Mouse (Mus musculus) hindbrain, embryonic 10.5 days (tissue): ENCODE results near the gene Sept10. TPM values are rescaled to one million over a fixed set of nuclear protein-coding genes. Genes with fewer than 3 reads are reported as not detected.

Experiments
- DNase-seq: peaks from one replicate; pipeline ENCODE4 v3.0.0-alpha.2; 2017; ENCODE audit warnings: low spot score
- H3K27ac ChIP-seq: fragments of 300-500 bp; sonication (generic); 2 replicates; pipeline ENCODE4 v1.5.1; 2016; ENCODE audit warnings: mild to moderate bottlenecking, moderate library complexity
- H3K27me3 ChIP-seq: fragments of 300-500 bp; sonication (generic); 2 replicates; pipeline ENCODE4 v1.6.1; 2016; ENCODE audit warnings: mild to moderate bottlenecking; ENCODE audit not compliant: poor library complexity, insufficient read depth, severe bottlenecking
- H3K36me3 ChIP-seq: fragments of 300-500 bp; sonication (generic); 2 replicates; pipeline ENCODE4 v1.6.1; 2016; ENCODE audit warnings: mild to moderate bottlenecking, moderate library complexity
- H3K4me1 ChIP-seq: fragments of 300-500 bp; sonication (generic); replicated peaks from 2 replicates; pipeline ENCODE4 v1.6.1; 2016; ENCODE audit warnings: mild to moderate bottlenecking
- H3K4me3 ChIP-seq: fragments of 300-500 bp; sonication (generic); 2 replicates; pipeline ENCODE4 v1.5.1; 2016; ENCODE audit warnings: mild to moderate bottlenecking, moderate library complexity
- H3K9me3 ChIP-seq: fragments of 300-500 bp; sonication (generic); 2 replicates; pipeline ENCODE4 v1.6.1; 2016; ENCODE audit warnings: mild to moderate bottlenecking, moderate library complexity
- WGBS: fragments of 180-500 bp; shearing (Covaris S2); methylation state at CpG from one replicate; pipeline ENCODE4 v1.1.7; 2016; 5-methylcytosine and 5-hydroxymethylcytosine counted together
- polyA plus RNA-seq: library from polyadenylated mRNA; unstranded; fragments of >200 nt; fragmentation: Nextera tagmentation; extraction: Ambion mirVana; gene quantifications from 2 replicates; pipeline ENCODE4 v1.2.1, GENCODE M21; 2016

Sept10 gene
- polyA plus RNA-seq, 1 experiment from 2014 or later, result 22.2 TPM

DNA sequence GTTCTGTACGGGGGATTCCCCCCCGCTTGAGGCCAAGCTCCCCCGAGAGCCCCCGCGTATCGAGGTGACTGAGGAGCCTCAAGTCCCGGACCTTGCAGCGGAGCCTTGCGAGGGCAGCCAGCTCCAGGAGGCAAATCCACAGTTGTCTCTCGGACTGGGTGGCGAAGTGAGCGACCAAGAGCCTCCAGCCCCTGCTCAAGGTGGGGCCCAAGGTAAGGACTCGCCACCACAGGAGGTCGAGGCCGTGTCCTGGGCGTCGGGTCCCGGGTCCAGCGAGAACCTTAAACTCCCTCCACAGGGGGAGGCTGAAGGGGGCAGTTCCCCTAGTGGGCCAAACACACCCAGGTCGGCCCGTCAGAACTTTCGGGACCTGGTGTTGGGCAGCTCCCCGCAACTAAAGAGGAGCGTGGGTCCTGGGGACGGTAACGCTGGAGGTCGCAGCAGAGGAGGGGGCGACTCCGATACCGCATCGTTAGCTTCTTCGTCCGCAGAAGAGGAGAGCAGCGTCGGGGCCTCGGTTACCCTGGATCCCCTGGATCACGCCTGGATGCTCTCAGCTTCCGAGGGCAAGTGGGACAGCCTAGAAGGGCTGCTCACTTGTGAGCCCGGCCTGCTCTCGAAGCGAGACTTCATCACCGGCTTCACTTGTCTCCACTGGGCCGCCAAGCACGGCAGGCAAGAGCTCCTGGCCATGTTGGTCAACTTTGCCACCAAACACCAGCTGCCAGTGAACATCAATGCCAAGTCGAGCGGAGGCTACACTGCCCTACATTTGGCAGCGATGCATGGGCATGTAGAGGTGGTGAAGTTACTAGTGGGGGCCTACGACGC lies 839 bp upstream of the Sept10 start:
- peak; percentile 43 for DNase-seq
- H3K27ac ChIP-seq, result peak overlapping the region; percentile 98
- peaks cover 44% of the 10 kb centered on the region for H3K4me1 ChIP-seq
- peak overlapping the region; percentile 80 for H3K4me3 ChIP-seq
- H3K36me3 ChIP-seq, result peaks cover 11% of the 10 kb centered on the region; the same call in 1 of the 2 replicates
- WGBS, result 5% methylated on average over 49 of the region's 49 CpGs
- H3K27me3 ChIP-seq, result peaks cover 4% of the 10 kb centered on the region; the same call in 1 of the 2 replicates
- no peaks in the 10 kb centered on the region for H3K9me3 ChIP-seq

DNA sequence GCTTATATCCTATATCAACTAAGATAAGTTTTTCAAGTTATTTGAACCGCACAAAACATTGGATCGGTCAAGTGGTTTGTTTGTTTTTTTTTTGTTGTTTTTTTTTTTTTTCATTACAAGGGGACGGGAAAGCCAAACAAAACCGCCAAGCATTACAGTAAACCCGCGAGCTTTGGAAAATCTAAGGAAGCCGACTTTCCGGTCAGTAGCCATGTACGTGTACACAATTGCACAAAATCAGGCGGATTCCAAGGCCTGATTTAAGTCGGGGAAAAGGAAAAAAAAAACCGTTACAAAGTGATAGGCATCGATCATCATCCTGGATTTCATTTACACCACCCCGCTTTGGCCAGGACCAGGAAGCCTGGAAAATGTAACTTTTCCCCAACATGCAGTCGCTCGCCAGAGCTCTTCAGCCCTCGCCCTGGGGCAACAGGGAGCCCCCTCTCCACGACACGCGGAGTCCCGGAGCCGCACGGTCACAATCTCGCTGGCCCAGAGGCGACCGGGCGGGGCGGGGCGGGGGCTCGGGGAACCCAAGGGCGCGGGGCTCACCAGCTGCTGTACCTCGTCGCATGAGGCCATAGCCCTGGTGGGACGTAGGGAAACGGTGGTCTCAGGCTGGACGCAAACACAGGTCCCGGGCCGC lies 699 bp downstream of the Sept10 start:
- H3K4me1 ChIP-seq, result peaks cover 44% of the 10 kb centered on the region
- H3K36me3 ChIP-seq, result peaks cover 11% of the 10 kb centered on the region; the same call in 1 of the 2 replicates
- peak overlapping the region; percentile 80 for H3K4me3 ChIP-seq
- peak overlapping the region; percentile 98 for H3K27ac ChIP-seq
- H3K27me3 ChIP-seq, result peaks cover 4% of the 10 kb centered on the region; the same call in 1 of the 2 replicates
- H3K9me3 ChIP-seq, result no peaks in the 10 kb centered on the region
- no peak for DNase-seq
- 2% methylated on average over 39 of the region's 39 CpGs for WGBS

DNA sequence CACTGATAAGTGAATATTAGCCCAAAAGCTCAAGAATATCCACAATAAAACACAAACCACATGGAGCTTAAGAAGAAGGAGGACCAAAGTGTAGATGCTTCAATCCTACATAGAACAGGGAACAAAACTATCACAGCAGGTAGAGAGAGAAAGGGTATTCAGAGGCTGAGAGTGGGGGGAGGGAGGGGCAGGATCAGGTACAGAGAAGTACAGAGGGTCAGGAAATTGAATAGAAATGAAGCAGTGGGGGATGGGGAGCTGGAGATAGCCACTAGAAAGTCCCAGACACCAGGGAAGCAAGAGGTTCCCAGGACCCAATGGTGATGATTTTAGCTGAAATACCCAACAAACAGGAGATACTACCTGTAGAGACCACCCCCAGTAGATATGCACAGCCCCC lies 21.6 kb downstream of the Sept10 start:
- Histone ChIP-seq H3K4me3 (no peak overlapping the region), H3K27ac (no peak overlapping the region), H3K4me1 (peaks cover 10% of the 10 kb centered on the region), H3K9me3 (no peaks in the 10 kb centered on the region), H3K27me3 (no peaks in the 10 kb centered on the region), H3K36me3 (peaks cover 8% of the 10 kb centered on the region; the same call in 1 of the 2 replicates)
- no peak for DNase-seq

DNA sequence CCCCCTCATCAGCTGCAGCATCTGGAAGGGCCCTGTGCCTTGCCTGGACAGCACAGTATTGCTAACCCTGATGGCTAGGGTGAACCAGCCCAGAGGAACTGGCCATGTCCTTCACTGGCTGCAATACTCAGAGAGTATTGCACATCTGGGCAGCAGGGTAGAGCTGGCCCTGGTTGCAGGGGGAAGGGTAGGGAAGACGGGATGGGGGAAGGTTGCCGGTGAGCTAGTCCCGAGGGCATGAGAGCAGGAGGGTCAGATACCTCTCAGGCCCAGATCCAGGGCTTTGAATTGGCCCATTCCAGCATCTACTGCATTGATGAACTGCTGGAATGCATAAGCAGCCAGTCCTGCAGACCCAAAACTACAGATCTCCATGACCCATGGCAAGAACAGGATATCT lies 24.9 kb downstream of the Sept10 start:
- Histone ChIP-seq H3K9me3 (no peaks in the 10 kb centered on the region), H3K4me3 (no peak overlapping the region), H3K27ac (no peak overlapping the region), H3K27me3 (no peaks in the 10 kb centered on the region), H3K36me3 (no peaks in the 10 kb centered on the region), H3K4me1 (peaks cover 14% of the 10 kb centered on the region)
- no peak for DNase-seq
- WGBS, result 79% methylated on average over 3 of the region's 3 CpGs

DNA sequence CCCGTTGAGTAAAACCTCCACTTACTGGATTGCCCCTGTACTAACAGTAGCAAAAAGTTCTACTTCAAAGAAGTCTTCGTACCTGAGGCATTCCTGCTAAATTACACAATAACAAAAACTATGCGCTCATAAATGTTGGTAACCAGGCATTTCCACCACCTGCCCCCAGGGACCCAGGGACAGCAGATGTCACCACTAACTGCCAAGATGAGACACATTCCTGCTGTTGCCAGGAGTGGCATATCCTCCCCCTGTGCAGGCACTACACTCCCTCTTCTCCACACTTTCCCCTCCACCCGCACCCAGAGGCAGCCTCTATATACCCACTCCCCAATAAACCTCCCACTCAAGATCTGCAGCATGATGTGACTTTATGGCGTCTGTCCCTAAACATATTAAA lies 26.8 kb downstream of the Sept10 start:
- H3K27me3 ChIP-seq, result no peaks in the 10 kb centered on the region
- H3K9me3 ChIP-seq, result no peaks in the 10 kb centered on the region
- H3K4me3 ChIP-seq, result no peak overlapping the region
- peak; percentile 6 for DNase-seq
- H3K36me3 ChIP-seq, result peaks cover 14% of the 10 kb centered on the region
- H3K4me1 ChIP-seq, result peaks cover 14% of the 10 kb centered on the region
- 81% methylated on average over 5 of the region's 5 CpGs for WGBS
- no peak overlapping the region for H3K27ac ChIP-seq

DNA sequence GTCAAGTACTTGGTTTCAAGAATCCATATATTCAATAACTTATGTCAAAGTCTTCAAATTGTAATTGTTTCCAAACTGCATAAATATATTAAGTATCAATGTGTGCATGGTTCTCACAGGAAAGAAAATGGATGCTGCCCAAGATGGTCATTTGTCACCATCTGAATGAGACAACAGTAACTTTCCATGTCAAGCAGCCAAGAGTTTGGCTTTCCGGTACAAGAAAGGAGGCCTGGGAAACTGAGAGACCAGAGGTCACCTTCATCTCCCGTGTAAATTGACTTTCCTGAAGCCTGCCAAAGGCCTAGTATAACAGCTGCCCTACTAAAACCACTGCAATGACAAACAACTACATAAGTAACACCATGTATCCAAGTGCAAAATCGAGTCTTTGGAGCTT lies 39.3 kb downstream of the Sept10 start:
- H3K9me3 ChIP-seq, result no peaks in the 10 kb centered on the region
- no peak overlapping the region for H3K4me3 ChIP-seq
- H3K27ac ChIP-seq, result no peak overlapping the region
- peaks cover 13% of the 10 kb centered on the region for H3K36me3 ChIP-seq
- no peak for DNase-seq
- no peaks in the 10 kb centered on the region for H3K27me3 ChIP-seq
- WGBS, result 83% methylated on average over 3 of the region's 3 CpGs
- H3K4me1 ChIP-seq, result no peaks in the 10 kb centered on the region

DNA sequence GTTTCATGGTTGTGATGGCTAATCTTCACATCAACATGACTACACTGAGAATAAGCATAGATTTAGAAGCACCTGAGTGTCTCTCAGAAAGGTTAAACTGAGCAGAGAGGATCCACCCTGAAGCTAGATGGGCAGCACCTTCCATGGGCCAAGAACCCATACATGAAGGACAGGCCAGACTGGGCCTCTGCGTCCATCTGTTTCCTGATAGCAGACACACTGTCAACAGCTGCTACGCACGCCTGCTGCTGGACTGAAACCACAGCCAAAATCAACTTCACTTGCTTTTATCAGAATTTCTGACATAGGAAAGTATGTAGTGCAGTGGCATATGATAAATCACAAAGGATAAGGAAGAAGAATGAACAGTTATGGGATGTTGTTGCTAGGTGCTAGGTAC lies 42.0 kb downstream of the Sept10 start:
- H3K27me3 ChIP-seq, result no peaks in the 10 kb centered on the region
- H3K36me3 ChIP-seq, result peaks cover 27% of the 10 kb centered on the region
- no peak for DNase-seq
- H3K9me3 ChIP-seq, result no peaks in the 10 kb centered on the region
- no peak overlapping the region for H3K27ac ChIP-seq
- H3K4me3 ChIP-seq, result no peak overlapping the region
- 92% methylated on average over 3 of the region's 3 CpGs for WGBS
- H3K4me1 ChIP-seq, result no peaks in the 10 kb centered on the region

DNA sequence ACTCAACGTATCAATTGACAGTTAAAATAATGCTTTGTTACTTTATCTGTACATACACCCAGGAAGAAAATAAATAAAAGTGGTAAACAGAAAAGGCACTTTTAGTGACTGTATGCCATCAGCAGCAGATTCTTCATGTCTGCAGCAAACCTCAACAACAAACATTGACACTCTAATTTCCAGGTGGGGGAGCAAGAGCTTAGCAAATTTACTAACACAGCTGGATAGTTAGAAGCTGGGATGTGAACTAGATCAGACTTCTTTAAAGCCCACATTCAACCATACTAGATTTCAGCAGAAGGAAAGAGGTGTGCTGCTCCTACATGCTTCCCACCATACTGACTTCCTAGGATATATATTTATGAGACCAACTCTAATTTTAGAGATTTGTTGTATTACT lies 49.1 kb downstream of the Sept10 start:
- 91% methylated on average over 1 of the region's 1 CpGs for WGBS
- H3K27ac ChIP-seq, result no peak overlapping the region
- no peak for DNase-seq
- no peaks in the 10 kb centered on the region for H3K4me1 ChIP-seq
- H3K4me3 ChIP-seq, result no peak overlapping the region
- peaks cover 48% of the 10 kb centered on the region for H3K36me3 ChIP-seq
- no peaks in the 10 kb centered on the region for H3K27me3 ChIP-seq
- no peaks in the 10 kb centered on the region for H3K9me3 ChIP-seq

DNA sequence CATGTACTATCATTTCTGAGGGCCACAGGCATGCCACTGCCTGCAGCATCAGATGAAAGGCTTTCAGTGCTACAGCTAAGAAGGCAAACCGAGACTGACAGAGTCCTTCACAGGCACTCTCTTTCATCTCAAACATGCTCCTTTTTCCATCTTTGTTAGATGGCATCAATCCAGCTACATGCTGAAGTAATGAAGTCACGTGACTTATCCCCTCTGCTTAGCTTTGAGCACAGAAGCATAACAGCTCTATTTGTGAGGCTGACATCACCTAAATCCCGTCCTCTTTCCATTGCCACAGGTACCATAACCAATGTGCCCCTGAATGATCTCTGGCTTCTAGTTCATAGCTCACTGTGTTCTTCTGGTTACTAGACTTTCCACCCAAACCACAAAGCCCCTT lies 50.6 kb downstream of the Sept10 start:
- Histone ChIP-seq H3K9me3 (no peaks in the 10 kb centered on the region), H3K4me1 (no peaks in the 10 kb centered on the region), H3K27me3 (no peaks in the 10 kb centered on the region), H3K4me3 (no peak overlapping the region), H3K36me3 (peaks cover 42% of the 10 kb centered on the region), H3K27ac (no peak overlapping the region)
- 80% methylated on average over 3 of the region's 3 CpGs for WGBS
- no peak for DNase-seq

DNA sequence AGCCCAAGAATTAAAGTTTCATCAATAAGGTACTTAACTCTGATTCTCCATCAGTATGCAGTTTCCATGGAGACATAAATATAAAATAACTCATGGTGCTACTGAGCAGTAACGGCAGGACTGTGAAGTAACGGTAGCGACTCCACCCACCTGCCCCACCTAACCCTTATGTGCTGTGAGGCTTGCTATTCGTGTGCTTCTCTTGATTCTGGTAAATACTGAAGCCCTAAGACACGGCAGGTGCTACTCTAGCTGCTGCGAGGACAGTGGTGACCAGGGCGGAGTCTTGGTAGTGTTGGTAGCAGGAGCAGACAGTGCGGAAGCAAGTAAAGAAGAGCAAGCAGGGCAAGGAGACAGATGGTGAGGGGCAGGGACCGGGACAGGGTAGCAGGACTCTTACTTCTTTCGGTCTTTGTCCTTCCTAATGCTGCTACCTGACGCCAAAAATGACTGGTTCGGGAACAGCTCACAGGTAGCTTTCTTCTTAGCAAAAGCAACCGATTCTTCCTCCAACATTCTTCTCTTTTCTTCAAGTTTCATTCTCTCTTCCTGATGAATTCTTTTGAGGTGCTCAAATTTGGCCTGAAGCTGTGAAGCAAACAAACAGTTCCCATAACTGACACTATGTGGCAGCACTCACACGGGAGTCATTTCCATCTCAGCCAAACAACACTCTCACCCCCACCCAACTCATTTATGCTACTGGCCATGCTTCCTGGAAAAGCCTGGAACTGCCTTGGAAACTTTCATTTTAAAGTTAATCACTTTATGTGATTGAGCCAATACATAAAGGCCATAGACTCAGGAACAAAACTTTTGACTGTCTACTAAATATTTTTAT lies 55.3 kb downstream of the Sept10 start:
- H3K4me3 ChIP-seq, result no peak overlapping the region
- peaks cover 27% of the 10 kb centered on the region for H3K36me3 ChIP-seq
- H3K9me3 ChIP-seq, result no peaks in the 10 kb centered on the region
- no peak overlapping the region; the same call in 1 of the 2 replicates for H3K27ac ChIP-seq
- peak; percentile 18 for DNase-seq
- no peaks in the 10 kb centered on the region for H3K4me1 ChIP-seq
- 74% methylated on average over 14 of the region's 14 CpGs for WGBS
- no peaks in the 10 kb centered on the region for H3K27me3 ChIP-seq

DNA sequence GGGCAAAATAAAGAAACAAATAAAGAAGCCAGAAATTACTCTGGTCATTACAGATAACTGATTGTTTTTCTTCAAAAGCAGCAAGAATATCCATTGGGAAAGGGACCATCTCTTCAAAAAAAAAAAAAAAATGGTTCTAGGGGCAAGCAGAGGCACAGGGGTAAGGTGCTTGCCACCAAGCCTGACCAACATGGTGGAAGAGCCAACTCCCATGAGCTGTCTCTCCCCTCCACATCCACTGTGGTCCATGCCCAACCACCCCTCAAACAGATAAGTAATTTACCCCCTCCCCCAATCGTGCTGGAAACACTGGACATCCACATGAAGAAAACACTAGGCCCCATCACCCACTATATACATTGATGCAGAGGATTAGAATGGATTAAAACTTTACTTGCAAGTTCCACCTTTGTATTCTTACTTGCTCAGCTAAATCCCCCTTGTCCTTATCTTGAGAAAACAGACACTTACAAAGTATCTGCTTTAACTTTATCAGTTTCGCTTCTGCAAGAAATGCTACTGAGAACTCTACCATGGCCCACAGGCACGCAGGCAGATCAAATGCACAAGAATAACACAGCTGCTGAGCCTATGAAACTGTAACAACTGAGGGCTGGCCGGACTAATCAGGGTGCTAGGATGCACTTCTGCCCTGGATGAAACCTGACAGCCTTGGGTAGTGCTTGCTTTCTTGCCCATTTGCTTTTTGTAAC lies 59.3 kb downstream of the Sept10 start:
- H3K4me3 ChIP-seq, result no peak overlapping the region
- H3K9me3 ChIP-seq, result no peaks in the 10 kb centered on the region
- no peaks in the 10 kb centered on the region for H3K4me1 ChIP-seq
- no peaks in the 10 kb centered on the region for H3K27me3 ChIP-seq
- H3K36me3 ChIP-seq, result peaks cover 5% of the 10 kb centered on the region
- 67% methylated on average over 4 of the region's 4 CpGs for WGBS
- H3K27ac ChIP-seq, result no peak overlapping the region
- DNase-seq, result no peak

DNA sequence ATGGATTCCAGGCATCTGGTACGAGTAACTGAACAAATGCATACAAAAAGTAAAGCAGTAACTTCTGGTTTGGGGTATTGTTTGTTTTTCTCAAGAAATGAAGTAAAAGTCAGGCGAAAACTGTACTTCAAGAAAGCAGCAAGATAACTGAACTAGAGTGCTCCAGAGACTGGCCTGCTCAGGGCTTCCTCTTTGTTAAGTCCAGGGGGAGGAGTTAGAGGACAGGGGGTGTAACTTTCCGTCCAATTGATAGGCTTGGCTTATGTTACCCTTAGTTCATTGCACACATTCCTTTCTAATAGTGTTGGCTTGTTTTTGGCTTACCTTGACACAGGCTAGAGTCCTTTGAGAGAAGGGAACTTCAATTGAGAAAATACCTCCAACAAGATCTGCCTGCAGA lies 63.0 kb downstream of the Sept10 start:
- DNase-seq, result no peak
- no peak overlapping the region for H3K27ac ChIP-seq
- no peak overlapping the region for H3K4me3 ChIP-seq
- no peaks in the 10 kb centered on the region for H3K4me1 ChIP-seq
- no peaks in the 10 kb centered on the region for H3K9me3 ChIP-seq
- H3K36me3 ChIP-seq, result 0 out of 2 replicates have a peak, but pooled peaks cover 1% of the 10 kb centered on the region
- 75% methylated on average over 3 of the region's 3 CpGs for WGBS
- no peaks in the 10 kb centered on the region for H3K27me3 ChIP-seq
